Mouse (Mus musculus) right cerebral cortex, postnatal 25 days (tissue): ENCODE measurements at regions not wholly inside any gene's neighbourhood (a gene's known extent, or its start where the extent isn't known, plus 50 kb on each side); places are given as distances from the start of the nearest gene placed in this dataset.

Experiments
- DNase-seq: peaks from one replicate; pipeline ENCODE4 v3.0.0; 2022

DNA sequence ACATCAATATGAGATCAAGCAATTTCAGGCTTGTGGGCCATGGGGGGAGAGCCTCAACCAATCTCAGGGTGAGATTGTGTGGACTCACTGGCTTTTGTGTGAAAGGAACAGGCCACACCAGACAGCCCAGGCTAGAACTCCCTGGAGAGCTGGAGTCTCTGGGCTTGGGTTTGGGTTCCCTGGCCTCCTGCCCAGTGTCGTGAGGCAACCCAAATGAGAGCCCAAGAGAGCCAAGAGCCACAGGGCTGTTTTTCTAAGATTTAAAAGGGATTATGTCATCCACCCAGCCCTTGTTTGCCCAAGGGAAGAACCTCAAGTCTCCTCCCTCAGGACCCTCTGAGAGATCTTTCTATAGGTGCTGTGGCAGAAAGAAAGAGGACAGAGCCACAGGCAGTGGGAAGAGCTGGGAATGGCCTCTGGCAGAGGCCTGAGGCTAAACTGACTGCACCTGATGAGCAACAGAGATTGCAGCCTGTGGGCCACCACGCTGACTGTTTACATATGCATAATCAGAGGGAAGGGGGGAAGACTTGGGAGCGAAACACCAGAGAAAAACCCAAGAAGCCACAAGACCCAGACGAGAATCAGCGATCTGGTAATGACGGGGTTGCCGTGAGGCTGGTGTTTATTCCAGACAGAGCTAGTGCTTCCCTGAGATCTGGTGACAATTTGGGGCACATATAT, 92.1 kb downstream of the Bcl2l11 start:
- DNase-seq, result no peak

DNA sequence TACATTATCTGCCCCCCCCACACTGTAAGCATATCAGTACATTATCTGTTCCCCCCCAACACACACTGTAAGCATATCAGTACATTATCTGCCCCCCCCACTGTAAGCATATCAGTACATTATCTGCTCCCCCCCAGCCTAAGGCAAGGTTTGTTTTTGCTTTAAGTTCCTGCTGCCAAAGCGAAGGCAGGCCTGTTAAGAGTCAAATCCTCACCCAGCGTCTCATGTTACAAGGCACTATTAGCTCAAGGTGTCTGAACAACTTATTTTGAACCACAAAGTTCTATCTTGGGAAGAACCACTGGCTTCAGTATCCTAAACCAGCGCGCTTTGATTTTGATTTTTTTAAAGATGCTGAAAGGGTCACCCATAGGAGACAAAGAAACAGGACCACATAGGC, 93.1 kb downstream of the Bcl2l11 start:
- DNase-seq, result no peak

DNA sequence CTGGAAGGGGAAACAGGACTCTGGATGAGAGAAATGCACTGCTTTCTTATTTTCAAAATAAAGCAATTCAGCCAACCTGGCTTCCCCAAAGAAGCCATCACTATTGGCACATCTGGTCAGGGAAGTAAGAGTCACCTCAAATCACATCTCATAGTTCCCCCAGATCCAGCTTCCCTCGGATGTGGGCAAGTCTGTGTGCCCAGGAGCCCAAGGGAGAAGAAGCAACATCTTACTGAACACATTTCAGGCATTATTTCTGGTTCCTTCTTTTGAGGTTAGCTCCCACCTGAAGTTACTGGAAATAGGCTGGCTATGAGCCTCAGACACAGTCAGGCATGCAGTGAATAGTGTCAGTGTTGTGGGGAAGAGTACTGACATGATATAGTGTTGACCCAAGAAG, 95.2 kb downstream of the Bcl2l11 start:
- DNase-seq, result no peak

DNA sequence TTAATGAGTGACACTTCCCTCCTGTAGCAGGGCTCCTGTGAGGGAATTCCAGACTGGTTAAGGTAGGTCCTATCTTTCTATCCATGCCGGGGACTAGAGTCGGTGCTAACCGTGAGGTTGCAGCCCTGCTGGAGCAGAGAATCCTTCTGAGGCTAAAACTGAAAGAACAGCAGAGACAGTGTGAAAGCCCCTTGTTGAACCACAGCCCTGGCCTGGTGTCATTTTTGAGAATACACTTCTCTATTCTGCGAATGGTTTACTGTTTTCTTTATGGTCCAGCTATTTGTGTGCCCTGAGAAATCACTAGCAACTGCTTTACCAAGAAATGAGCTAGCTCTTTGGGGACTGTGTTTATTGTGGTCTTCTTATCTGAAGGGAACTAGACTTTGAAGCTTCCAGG, 95.8 kb downstream of the Bcl2l11 start:
- DNase-seq, result no peak

DNA sequence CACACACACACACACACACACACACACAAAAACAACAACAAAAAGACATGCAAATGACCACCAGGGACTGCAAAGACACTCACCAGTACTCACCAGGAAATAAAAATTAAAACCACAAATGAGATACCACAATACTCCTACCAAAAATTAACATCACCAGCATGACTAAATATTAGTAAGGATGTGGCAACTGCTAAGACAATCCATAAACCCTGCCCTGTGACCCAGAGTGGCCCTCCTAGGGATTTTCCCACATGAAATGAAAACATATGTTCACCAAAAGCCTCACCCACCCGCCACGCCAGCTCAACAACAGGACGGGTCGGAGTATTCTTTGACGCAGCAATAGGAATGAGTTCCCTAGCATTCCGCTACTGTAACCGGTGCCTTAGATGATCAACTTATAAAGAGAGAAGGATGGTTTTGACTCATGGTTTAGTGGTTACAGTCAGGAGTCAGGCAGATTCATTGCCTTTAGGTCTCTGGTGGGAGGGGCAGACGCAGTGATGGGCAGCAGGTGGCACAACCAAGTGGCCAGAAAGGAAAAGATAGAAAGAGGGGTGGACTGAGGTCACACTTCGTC, 100.7 kb downstream of the Bcl2l11 start:
- DNase-seq, result no peak

DNA sequence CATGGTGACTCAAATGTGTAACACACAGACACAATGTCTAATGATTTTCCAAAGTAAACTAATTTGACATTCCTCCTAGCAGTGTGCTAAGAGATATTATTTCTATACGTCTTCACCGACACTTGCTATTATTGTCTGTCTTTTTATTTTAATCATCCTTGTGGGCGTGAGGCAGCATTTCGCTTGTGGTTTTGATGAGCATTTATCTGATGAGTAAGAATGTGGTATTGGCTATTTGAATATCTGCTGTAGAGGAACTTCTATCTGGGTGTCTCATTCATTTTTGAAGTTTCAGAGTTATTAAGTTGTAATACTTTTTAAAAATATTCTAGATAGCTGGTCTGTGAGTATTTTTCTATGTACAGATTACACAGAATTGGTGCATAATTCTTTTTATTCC, 103.9 kb downstream of the Bcl2l11 start:
- DNase-seq, result no peak

DNA sequence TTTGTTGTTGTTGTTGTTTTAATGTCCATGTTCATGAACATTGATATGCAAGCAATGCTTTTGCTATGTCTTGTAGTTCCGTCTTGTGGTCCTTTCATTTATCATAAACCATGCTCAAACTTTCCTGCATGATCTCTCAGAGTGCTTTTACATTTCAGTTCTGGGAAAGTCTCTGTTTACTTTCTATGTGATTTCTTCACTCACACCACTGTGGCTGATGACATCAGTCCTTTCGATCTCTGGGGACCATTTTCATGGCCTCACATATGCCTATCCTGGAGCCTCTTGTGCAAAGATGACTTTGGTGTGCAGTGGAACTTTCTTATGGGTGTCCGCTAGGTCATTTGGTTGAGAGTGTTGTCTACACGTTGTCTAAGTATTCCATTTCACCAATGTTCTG, 105.1 kb downstream of the Bcl2l11 start:
- no peak for DNase-seq

DNA sequence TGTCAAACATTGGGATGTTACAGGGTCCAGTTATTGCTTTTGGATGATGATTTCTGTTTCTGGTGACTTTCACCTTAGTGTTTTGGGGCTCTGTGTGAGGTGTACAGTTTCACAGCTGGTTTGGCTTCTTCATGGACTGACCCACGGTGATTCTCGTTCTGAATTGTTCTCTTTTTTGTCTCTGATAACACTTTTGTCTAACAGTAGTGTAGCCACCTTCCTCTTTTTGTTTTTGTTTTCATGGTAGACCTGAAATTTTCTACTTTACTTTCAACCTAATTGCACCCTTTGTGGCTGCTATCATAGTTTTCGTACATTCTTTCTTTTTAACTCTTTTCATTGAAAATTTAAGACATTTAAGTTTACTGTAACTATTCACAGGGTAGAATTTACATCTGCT, 105.5 kb downstream of the Bcl2l11 start:
- DNase-seq, result no peak

DNA sequence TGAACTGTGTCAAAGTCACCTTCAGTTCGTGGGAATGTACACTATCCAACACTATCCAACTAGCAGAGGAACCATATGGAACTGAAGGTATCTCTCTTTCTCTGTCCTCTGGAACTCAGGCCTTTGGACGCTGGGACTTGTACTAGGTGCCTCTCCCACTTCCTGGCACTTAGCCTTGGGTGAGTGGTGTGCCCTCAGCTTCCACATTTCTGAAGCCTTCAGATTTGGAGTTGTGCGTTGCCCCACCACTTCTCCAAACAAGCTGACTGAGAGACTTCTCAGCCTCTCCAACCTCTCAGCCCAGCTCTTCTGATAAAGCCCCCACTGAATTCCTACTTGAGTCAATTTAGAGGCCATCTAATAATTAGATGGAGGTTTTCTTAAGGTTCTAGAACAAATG, 106.2 kb downstream of the Bcl2l11 start:
- no peak for DNase-seq

DNA sequence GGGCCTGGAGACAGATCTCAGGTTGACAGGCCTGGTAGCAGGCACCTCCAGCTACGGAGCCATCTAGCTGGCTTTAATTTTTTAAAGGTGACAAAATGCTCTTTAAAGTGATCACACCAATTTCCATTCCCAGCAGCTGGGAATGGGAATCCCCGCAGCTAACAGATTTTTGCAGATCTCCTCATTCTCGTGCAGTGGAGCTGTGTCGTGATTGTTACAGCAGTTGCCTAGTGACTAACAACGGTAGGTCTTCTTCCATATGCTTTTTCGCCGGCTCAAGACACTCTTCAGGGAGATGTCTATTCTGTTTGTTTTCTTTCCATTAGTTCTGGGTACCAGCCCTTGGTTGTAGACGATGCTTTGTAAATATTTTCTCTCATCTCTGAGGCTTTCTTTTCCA, 109.3 kb downstream of the Bcl2l11 start:
- DNase-seq, result peak; percentile 6

DNA sequence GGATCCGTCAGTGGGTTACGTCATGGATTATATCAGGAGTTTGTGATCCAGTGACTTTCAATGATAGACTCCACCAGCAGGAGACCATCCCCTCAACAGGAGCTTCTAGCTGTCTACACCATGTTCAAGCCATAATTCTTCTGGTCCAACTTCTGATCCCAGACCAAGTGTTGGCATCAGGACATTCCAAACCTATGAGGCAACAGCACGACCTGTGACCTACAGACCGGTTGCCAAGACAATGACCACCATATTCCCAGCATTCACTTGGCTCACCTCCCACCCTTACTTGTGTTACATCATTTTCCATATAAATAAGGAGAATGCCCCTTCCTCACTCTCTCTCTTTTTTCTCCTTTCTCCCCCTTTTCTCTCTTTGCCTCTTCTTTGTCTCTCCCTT, 113.6 kb downstream of the Bcl2l11 start:
- DNase-seq, result no peak

DNA sequence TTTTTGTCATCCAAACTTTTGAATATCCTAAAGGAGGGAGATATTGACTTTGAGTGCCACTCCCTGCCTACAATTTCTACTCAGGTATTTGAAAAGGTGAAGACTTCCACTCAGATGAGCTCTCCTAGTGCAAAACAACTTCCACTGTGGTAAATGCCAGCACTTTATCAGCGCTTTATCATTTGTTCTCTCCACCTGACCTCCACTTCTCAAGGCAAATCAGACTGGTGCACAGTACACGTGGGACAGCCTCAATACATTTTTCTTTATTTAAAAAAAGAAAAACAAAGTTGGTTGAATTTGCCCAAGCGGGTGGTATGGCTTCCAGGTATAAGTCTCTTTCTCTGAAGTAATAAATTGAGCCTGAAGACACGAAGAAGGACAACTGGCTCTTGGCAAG, 114.2 kb downstream of the Bcl2l11 start:
- no peak for DNase-seq

DNA sequence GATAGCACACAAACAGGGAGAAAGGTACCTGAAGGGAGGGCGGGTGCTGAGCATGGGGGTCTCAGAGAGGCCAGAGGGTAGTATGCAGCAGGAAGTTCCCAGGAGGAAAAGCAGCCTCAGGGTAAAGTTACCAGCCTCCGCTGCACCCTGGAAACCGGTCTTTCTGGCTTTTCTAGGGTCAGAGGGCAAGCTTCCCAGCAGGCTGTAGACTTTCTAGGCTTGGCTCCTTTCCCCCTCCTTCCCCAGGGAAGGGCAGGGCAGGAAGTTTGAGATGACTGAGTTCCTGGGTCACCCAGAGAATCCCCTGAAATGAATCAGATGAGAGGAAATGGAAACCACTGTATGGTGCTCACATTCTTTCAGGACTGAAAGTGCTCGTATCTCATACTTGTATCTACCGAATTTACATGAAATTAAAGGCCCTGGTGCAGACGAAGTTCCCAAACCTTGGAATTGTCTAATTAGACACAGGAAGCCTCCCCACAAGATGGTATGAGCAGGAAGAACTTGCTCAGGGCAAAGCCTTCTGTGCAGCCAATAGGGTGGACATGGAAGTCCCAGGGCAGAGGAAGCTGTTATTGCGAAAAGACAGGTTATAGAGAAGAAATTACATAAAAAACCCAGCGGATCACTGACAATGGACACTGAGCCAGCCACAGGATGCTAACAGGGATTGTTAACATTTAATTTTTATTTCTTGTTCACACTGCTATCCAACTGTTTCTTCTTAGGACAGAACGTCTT, 114.9 kb downstream of the Bcl2l11 start:
- no peak for DNase-seq

DNA sequence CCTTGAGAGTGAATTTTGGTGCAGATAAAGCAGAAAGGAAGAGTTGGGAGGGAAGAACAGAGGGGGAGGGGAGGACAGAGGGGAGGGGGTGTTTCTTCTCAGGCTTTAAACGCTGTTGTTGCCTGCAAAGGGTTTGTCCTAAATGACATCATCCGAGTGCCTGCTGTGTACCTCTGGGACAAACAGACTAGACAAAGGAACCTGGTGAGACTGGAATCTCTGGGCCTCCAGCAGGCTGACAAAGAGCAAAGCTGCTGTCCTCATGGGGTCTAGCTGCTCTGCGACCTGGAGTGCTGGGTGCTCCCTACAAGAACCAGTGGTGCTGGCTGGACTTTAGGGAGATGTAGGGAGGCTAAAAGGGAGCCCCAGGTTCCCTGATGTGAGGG, 115.4 kb downstream of the Bcl2l11 start:
- no peak for DNase-seq

DNA sequence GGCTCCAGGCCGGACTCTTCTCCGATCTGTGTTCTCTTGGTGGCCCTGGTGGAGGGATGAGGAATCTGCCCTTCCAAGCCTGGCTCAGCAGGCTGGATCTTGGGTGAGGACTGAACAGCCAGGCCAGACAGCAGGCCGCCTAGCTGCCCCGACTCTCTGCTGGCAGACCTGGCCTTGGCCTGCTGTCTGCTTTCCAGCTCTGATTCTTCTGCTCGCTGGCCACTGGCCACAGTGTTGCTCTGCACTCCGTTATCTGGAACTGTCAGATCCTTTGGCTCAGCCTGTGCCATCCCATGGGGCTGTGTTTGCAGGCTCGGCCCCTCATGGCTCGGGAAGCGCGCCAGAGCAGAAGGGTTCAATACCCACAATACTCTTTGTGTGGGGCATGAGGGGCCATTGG, 119.7 kb downstream of the Bcl2l11 start:
- DNase-seq, result peak; percentile 11

DNA sequence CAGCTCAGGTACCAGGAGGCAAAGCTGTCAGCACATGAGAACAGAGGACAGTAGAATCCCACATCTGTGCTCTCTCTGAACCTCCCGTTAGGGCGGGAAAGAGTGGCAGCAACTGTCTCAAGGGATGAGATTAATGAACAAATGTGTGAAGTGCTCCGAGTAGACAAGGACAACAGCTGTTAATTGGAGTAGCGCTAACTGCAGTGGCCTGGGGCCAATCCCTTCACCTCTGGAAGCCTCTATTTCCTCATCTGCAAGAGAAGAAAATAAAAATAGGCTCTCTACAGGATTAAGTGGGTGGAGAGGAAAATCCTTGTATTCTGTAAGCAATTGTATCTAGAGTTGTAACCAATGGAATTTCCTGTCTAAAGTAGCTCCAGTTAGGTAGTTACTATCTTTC, 122.1 kb downstream of the Bcl2l11 start:
- no peak for DNase-seq

DNA sequence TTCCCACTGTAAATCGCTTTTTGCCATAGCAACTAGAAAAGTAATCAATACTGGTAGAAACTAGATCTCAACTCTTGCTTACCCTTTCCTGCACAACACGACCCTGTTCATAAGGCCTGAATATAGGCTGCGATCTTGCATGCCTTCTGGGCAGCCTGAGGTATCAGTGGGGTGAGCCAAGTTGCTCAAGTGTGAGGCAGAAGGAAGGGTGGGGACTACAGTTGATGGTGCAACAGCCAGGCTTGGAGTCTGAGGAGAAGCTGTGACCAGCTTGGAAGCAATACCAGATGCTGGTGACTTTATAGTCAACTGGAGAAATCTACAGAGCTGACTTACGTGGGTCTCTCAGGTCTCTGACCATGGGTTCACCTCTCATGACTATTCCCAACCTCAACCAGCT, 123.3 kb downstream of the Bcl2l11 start:
- no peak for DNase-seq

DNA sequence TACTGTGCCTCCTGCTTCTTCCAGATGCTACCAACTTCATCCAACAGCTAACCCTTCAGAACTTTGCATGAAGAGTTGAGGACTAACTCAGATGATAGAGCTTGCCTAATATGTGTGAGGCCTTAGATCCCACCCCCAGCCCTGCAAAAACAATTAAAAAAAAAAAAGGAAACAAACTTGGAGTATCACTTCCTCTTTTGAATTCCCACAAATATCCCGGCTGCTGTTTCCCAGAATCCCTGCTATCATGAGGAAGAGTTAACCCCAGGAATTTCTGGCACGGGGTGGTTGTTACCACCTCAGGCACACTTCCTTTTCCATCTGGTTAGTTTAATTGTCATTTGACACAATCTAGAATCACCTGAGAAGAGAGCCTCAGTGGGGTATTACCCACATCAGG, 123.8 kb downstream of the Bcl2l11 start:
- DNase-seq, result no peak

DNA sequence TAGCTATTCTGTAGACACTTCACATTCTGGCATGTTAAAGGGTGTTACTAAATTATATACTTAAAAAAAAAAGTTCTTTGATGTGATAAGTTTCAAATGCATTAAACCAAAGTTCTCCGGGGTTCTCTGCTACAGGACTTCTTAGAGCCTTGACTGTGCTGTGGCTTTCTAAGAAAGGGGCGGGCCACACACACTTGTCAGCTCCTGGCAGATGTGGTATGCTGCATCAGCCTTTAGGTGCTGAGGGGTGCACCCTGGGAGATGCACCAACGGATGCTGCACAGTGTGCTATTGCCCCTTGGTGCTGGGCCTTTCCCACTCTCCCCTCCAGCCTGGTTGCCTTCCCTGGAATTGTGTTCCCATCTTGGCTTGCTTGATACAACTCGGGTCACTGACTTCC, 125.0 kb downstream of the Bcl2l11 start:
- no peak for DNase-seq

DNA sequence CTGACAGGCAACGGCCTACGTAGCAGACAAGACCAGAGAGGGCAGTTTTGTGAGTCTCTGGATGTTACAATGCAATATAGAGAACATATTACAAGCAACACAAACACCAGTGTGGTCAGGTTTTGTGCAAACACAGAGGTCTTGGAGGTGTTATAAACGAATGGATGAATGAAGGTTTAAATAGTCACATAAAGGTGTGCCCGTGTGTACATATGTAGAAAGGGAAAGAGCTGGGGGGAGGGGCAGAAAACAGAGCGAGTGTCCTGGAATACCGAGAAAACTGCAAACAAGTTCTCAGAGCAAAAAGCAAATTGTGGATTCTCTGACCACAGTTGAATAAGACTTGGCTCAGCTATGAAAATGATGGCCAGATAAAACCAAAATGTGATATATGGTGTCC, 130.8 kb downstream of the Bcl2l11 start:
- no peak for DNase-seq

DNA sequence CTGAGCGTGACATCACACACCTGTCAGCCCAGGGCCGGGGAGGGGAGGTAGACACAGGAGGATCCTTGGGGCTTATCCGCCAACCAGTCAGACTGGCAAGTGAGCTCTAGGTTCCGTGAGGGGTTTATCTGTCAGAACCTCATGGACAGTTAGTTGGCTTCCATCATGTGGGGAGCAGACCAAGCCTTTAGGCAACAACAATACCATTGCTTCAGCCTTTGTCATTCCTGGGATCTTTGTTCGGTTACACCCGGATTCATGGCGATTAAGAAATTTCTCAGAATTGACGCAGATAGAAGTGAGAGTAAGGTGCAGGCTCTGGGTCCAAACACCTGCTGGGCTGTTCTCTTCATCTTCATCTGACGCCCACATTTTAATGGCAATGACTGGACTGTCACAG, 131.4 kb downstream of the Bcl2l11 start:
- DNase-seq, result no peak

DNA sequence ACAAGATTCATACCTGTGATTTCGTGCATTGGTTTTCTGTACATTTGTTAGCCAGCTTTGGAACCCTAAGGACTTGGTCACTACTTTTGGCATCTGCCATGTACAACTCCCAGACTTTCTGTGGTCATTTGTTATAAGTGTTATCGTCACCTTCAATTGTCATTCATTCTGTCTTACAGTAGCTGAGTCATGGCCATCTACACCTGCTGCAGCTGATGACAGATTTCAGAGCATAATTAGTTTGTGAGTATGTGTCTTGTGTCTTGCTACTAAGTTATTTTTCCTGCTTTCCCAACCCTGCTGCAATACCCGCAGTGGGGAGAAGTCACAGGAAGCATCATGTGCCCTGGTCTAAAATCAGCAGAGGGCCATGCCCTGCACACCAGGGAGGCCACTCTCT, 138.0 kb downstream of the Bcl2l11 start:
- DNase-seq, result no peak

DNA sequence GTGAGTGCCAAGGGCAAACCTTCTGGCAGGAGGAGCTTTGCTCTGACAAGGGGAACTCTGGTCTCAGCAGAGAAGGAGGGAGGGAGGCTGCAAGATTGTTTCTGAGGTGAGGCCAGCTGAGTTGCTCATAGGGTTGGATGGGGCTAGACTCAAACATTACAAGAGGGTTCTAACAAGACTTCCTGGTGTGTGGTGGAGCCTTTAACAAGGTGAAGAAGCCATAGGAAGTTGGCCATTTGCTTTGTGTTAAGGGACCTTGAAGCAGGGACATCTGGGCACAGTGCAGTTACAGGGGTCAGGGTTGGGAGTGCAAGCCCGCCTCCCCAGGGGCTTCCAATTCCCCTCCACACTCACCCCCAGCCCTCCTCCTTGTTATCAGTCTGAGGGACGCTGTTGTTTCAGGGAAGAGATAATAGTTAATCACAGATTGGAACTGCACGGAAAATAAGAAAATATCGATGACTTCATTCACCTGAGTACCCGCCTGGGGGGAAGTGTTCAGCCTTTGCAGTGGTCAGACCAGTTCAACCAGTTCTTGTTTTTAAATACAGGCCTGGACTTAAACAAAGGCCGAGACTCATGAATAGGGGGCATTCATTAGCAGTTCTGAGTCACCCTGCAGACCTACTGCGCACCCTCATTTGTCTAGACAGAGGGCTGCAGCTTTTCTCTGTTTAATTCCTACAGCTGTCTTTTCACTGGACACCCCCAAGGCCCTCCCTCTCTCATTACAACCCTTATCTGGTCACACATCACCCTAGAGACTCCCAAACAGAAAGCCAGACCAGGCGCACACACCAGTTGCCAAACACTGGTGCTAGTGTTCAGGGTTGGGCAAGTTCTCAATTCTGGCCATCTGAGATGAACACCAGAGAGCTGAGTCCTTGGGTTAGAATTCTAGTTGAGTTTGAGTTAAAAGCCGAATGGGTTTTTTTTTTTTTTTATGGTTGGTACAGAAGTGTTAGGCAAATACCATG, 139.5 kb downstream of the Bcl2l11 start:
- no peak for DNase-seq
